Mouse (Mus musculus): ENCODE measurements around the gene Ythdf1.

The Ythdf1 gene

GRCm38 (mm10) chr2:180885270-180885669 is 35.5 kb downstream of the Ythdf1 start:
- in situ Hi-C loops (cut with MboI, MseI): no loop called here

GRCm38 (mm10) chr2:180881281-180881680 is 39.5 kb downstream of the Ythdf1 start:
- in situ Hi-C loops (cut with MboI, MseI): no loop called here

GRCm38 (mm10) chr2:180879365-180880067 is 41.2 kb downstream of the Ythdf1 start:
- in situ Hi-C loops (cut with MboI, MseI): no loop called here

- in situ Hi-C loops (cut with MboI, MseI): no loop called here
Measured at GRCm38 (mm10) chr2:180870006-180870405, 50.7 kb downstream of the Ythdf1 start.

GRCm38 (mm10) chr2:180861561-180861960 is 59.2 kb downstream of the Ythdf1 start:
- in situ Hi-C loops (cut with MboI, MseI): no loop called here

- in situ Hi-C loops (cut with MboI, MseI): no loop called here
Measured at GRCm38 (mm10) chr2:180857121-180857520, 63.6 kb downstream of the Ythdf1 start.

GRCm38 (mm10) chr2:180855005-180855544 is 65.7 kb downstream of the Ythdf1 start:
- in situ Hi-C loops (cut with MboI, MseI): no loop called here

All from regulatory T cell (primary cell).